Mouse (Mus musculus): ENCODE data around the gene Dot1l.
"Not testable (repeated sequence)": the region's sequence is repeated elsewhere in the genome, so short reads cannot be mapped to it uniquely, and the experiment has no call there.

Dot1l gene

DNA sequence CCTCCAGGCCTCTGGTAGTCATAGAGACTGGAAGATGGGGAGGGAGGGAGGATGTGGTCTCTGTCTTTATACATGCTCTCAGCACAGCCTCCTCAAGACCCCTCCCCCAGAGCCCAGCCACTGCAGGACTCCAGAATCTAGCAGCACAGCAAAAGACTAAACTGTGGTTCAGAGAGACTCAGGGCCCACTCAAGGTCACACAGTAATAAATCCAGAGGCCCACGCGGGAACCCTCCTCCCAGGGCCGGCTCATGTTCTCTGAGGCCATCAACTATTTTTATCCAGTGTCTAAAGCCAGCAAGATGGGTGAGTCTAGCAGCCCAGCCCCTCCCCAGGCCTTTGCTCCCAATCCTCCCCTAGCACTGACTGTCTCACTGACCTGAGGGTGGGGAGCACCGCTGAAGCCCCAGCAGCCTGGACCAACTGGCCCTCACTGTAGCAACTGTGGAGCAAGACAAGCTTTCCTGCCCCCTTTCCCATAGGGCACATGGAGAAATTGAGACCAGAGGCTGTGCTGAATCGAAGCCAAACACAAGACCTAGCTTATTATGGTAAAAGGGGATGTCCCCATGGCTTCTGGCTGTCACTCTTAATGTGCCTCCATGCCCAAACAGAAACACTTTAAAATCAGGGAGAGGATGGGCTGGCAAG, 57.5 kb downstream of the Dot1l start:
- no peak for DNase-seq (ENCODE audit: low spot score)

GRCm38 (mm10) chr10:80813366-80813765, 58.4 kb downstream of the Dot1l start, which contains the start of gene Jsrp1:
Gene Jsrp1 (minus strand): TSS chr10:80813498.
- no peak for DNase-seq (ENCODE audit: low spot score)

DNA sequence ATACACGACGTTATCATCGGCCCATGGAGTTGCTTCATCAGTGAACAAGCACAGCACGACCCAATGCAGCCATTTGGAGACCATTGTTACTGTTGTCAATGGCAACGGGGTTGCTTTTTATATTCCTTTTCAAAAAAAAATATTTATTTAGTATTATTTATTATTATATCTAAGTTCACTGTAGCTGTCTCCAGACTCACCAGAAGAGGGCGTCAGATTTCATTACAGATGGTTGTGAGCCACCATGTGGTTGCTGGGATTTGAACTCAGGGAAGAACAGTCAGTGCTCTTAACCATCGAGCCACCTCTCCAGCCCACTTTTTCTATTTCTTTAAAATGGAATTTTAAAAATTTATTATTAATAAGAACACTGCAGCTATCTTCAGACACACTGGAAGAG, 59.8 kb downstream of the Dot1l start:
- no peak for DNase-seq (ENCODE audit: low spot score)

DNA sequence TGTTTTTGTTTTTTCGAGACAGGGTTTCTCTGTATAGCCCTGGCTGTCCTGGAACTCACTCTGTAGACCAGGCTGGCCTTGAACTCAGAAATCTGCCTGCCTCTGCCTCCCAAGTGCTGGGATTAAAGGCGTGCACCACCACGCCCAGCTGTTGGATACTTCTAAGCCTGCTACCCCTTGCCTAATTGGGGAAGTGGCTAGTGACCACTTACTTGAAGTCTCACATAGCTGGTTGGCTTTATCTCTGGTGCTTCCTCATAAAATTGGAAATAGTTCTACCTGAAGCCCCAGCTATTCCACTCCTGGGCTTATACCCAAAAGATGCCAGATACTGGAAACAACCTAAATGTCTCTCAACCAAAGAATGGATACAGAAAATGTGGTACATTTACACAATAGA, 61.3 kb downstream of the Dot1l start:
- not testable (repeated sequence) for DNase-seq (ENCODE audit: low spot score)

DNA sequence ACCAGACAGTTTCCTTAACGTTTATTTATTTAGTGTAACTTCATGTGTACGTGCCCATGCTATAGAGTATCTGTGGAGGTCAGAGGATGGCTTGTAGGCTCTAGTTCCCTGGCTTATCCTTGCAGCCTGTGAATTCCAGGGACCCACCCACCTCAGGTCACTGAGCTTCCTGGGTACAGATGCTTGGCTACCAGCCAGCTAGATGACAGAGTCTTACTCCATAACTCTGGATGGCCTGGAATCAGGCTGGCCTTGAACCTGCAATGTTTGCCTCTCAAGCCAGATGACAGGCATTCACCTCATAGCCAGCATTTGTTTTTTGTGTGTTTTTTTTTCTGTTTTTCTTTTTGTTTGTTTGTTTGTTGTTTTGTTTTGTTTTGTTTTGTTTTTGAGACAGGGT, 62.2 kb downstream of the Dot1l start:
- DNase-seq (ENCODE audit: low spot score) = no peak

GRCm38 (mm10) chr10:80817955-80818354, 62.9 kb downstream of the Dot1l start:
- not testable (repeated sequence) for DNase-seq (ENCODE audit: low spot score)

DNA sequence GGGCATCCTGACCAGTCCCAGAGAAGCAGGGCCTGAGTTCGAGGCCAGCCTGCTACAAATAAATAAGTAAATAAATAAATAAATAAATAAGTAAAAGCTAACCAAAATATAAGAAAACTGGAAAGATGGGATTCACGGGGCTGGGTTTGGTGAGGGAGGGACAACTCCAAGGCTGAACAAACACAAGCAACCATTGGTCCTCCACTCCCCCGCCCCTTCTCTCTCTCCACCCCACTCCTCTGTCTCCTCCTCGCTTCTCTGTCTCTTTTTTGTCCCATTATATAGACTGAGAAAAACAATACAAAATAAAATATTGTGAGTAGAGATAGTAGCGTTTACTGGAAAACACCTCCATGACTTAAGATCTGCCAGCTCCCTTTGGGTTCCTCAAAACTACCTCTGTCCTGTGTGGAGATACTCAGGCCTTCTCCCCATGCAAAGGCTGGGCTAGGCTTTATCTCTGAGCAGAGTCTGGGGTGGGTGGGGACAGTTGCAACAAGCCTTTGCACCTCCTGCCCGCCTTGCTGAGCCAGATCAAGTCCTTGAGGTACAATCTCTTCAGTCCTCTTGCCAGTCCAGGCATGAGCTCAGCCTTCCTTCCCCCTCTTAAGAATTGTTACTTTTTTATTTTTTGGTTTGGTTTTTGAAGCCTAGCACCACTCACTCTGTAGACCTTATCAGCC, 63.7 kb downstream of the Dot1l start:
- DNase-seq (ENCODE audit: low spot score) = no peak

DNA sequence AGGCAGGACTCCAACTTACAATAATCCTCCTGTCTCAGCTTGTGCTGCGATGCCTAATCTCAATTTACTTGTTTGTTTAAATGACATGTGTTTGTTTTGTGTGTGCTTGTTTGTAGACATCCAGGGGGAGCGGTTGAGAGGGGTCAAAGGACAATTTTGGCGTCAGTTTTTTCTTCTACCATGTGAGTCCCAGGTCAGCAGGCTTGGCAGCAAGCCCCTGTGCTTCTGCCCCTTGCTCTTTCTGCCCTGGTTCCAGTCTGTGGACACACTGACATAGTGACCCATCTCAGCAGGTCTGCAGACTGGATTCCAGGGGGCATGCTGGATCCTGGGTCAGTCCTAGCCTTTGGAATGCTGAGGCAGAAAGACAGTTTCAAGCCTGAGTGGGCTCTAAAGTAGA, 64.4 kb downstream of the Dot1l start:
- DNase-seq (ENCODE audit: low spot score) = no peak

GRCm38 (mm10) chr10:80821991-80822390, 67.0 kb downstream of the Dot1l start:
- DNase-seq (ENCODE audit: low spot score) = no peak

DNA sequence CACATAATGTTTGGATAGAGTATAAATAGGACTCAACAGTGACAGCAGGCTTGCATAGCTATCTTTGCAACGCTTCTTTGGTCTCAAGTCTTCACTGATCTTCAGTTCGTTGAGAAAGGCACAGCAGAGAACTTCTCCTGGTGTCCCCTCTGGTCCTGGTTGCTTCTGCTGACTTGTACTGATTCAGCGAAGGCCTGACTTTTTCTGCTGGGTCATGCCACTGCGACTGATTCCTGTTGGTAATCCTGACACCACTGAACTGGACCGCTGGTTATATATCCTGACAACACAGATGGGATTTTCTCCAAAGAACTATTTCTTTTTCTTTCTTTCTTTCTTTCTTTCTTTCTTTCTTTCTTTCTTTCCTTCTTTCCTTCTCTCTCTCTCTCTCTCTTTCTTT, 67.5 kb downstream of the Dot1l start:
- DNase-seq (ENCODE audit: low spot score) = no peak

DNA sequence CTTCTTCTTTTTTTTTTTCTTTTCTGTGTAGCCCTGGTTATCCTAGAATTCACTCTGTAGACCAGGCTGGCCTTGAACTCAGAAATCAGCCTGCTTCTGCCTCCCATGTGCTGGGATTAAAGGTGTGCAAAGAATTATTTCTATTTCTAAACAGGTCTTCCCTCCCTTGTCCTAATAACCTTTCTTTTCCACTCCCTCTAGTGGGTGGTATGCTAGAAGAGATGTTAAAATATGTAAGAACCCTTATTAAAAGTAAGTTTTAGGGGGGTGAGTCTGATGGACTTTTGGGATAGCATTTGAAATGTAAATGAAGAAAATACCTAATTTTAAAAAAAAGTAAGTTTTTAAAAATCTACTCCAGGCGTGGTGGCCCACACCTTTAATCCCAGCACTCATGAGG, 68.3 kb downstream of the Dot1l start:
- DNase-seq (ENCODE audit: low spot score) = no peak

GRCm38 (mm10) chr10:80823847-80824643, 69.0 kb downstream of the Dot1l start:
- DNase-seq (ENCODE audit: low spot score) = no peak

- no peak for DNase-seq (ENCODE audit: low spot score)
Observed at GRCm38 (mm10) chr10:80824827-80825226, 69.8 kb downstream of the Dot1l start.

DNA sequence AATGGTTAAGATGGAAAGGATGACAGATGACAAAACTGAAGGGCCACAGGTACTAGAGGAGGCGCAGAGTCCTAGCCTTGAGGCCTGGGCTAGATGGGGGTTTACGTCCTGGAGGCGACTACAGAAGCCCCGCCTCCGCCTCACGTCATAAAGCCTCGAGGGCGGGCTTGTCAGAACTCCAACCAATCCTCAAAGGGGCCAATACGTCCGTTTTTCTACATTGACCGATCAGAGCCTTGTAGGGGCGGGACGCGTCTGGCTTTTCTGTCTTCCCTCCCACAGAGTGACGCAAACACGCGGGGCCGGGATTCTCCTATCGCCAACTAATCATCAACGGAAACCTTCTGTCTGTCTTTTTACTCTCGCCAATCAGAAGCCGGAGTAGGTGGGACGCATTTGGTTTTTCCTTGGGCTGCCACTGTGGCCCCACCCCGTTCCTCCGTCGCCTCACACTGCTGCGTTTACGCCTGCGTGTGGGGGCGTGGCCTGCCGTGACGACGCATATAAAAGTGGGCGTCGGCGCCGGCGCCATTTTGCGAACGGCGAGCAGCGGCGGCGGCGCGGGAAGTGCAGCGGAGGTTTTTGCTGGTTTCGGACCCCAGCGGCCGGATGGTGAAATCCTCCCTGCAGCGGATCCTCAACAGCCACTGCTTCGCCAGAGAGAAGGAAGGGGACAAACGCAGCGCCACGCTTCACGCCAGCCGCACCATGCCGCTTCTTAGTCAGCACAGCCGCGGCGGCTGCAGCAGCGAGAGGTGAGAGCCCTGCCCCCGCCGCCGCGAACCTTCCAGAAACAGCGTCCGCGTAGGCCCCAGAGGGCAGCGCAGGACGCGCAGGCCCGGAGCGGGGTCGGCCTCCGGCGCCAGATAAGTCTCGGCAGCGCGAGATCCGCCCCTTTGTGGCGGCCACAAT, 71.4 kb downstream of the Dot1l start, which contains the start of gene Oaz1:
Gene Oaz1, plus strand, starts transcription at position 506 of the 912 bp plus-strand sequence.
- peak; percentile 98 for DNase-seq (ENCODE audit: low spot score)

- DNase-seq (ENCODE audit: low spot score) = no peak
Observed at GRCm38 (mm10) chr10:80827063-80827869, 72.3 kb downstream of the Dot1l start.

GRCm38 (mm10) chr10:80827870-80828420, 72.9 kb downstream of the Dot1l start:
- DNase-seq (ENCODE audit: low spot score) = no peak

DNA sequence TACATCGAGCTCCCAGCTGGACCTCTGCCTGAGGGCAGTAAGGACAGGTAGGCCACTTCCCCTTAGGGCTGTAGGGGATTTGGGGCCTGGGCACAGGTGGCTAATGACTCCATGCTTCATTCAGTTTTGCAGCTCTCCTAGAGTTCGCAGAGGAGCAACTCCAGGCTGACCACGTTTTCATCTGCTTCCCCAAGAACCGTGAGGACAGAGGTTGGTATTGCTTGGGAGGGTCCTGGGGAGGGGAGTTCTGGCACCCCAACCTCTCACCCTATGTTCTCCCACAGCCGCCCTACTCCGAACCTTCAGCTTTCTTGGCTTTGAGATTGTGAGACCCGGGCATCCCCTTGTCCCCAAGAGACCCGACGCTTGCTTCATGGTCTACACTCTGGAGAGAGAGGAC, 73.6 kb downstream of the Dot1l start:
- not testable (repeated sequence) for DNase-seq (ENCODE audit: low spot score)

DNA sequence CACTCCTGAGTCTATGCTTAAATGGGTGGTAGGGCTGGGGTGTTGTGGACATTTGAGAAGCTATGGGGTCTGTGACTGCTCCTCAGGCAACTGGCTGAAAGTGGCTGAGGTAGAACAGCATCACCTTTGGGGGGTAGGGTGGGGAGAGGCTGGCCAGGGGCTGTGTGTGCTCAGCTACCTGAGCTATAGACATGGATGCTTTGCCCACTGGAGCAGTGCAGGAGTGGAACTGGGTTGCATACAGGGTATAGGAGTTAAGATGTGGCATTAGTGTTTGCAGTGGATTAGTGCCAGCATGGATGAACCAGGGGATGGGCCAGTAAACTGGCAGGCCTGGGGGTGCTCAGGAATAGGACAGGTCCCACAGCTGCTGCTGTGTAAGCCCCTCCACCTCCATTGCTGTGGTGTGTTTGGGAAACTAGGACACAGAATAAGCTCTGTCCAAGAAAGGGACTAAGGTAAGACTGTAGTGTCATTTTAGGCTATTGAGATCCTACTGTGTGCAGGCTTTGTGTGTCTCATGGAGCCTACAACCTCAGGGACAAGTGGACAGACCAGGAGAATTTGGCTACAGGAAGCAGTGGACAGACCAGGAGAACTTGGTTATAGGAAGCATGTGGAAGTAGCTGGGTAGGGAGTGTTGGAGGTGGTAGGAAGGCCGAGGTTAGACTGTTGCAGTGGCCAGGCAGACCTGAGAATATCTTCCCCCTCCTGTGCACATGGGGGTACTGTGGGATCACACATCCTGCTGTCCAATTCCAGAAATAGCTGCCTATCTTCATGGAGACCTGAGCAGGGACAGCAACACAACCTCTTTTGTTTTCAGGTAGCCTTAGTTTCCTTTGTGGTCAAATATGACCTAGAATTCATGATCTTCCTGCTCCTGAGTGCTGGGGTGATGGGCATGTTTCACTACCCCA, 74.6 kb downstream of the Dot1l start:
- DNase-seq (ENCODE audit: low spot score) = no peak

DNA sequence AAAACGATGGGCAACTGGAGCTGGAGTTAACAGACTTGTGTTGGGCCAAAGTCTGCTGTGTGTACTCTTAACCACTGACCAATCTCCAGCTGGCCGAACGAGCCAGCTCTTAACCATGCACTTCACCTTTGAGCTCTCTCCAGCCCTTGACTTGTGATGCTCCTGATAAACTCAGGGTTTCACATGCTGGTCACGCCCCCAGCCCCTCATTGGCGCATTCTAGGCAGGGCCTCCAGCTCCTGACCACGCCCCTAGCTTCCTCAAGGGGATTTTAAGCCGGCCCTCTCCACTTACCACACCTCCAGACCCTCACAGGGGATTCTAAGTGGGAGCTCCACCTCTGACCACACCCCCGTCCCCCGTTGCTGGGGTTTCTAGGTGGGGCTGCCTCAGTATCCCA, 76.1 kb downstream of the Dot1l start:
- no peak for DNase-seq (ENCODE audit: low spot score)

DNA sequence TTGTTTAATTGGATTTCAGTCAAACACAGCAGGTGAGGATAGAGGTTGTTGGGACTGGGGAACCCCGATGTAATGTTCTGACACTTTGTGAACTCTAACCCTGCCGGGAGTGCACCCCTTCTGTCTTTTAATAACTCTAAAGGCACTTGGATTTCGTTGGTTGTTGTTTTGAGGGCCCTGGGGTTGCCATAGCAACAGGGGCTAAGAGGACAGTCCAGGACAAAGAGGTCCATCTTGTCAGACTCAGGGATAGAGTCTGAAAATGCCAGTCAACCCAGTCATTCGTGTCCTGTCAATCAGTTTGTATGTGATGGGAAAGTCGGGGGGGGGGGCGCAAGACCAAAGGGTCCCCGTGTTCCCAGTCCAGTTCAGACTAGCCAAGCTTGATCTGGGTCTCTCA, 77.8 kb downstream of the Dot1l start:
- no peak for DNase-seq (ENCODE audit: low spot score)

All from urinary bladder, postnatal 25 days (tissue).